Mouse (Mus musculus) skeletal muscle tissue, adult 2 months (tissue): ENCODE results near the gene Cnn3.

ENCODE experiments used
- DNase-seq: peaks from one replicate; pipeline ENCODE4 v3.0.0-alpha.2; 2012; ENCODE audit warnings: low read depth, low spot score

Cnn3 gene

GRCm38 (mm10) chr3:121490941-121491340, 64.6 kb downstream of the Cnn3 start:
- DNase-seq = no peak

DNA sequence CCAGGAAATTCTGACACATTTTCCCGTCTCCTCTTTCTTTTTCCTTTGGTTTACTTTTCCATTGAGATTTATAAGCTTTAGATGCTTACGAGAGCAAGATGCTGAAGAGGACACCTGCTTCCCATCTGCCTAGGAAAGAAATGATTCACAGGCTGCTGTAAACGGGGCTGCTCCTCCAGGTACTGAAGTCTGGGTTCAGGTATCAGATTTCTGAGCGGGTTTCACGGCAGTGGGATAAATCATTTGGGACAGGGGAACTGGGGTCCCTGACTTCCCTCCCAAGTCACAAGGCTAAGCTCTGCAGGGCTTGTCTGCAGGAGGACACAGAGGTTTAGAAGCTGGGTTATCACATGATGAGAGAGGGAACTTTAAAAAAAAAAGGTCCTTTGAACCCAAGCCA, 65.7 kb downstream of the Cnn3 start:
- no peak for DNase-seq

- DNase-seq = no peak
These were observed 67.7 kb downstream of the Cnn3 start for GRCm38 (mm10) chr3:121493997-121494421.

DNA sequence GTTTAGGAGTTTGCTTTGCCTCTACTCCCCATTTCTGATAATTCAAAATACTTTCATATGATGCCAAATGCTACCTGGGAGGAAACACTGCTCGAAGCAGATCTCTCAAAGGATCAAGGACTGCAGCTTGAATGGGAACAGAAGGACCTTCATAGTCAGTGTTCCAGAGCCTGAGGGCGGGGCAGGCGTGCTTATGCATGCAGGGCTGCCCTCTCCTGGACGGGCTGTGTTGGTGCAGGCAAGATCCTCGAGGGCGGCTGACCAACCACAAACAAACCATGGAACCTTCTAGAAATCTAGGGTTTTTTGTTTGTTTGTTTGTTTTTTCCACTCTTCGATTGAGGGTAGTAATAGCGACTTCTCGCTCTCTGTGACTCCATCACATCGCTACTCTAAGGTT, 73.9 kb downstream of the Cnn3 start:
- peak; percentile 62 for DNase-seq

DNA sequence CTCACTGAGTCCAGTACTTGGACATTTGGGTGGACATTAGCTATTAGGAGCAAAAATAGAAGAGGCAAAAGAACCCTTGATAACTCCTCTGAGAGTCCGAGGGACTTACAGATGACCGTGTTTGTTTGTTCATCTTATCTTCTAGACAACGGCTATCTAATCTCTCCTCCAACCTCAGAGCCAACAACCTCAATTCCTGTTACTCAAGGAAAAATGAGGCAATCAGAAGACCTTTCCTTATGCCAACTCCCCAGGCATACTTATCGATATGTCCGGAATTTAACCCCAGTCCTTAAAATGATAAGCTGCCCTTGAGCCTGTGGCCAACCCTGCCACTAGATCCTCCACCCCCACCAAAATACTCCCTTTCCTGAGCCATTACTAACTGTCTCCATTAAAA, 74.4 kb downstream of the Cnn3 start:
- no peak for DNase-seq

DNA sequence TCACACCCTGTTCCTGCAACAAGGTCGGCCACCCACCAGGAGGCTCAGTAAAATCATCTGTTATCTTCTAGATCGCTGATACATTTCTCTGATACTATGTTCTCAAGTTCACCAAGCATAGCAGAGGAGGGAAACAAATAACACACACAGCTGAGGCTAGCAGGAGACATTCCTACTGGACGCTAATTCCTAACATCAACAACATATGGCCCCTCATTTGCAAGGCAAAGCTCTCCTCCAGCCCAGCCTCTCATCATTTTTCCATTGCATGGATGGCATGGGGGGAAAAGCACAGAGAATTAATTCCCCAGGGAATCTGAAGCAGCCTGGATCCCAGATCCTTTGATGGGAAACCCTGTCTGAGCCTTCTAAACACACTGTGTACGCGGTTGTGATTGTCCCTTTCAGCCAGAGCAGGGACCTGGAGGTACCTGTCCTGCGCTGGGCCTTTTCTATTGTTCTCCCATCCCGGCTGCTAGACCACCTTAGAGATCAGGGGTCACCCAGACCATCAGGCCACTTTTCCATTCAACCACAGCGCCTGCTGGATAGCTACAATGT, 78.7 kb downstream of the Cnn3 start:
- no peak for DNase-seq

DNA sequence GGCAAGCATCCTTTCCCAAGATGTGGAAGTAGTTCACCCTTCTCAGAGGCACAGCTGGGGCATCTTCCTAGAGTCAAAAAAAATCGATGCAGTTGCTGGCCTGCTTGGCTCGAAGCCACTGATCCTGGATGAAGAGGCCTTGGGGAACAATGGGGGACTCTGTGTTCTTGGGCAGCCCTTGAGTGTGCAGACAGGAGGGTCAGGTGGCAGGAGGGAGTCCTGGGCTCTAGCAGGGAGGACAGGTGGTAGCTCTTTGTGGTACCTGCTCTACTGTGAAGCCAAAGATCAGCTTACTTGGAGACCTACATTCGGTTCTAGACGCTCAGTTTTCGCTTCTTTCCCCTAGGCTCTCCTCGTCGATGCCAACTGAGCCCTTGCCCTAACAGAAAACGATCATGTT, 79.9 kb downstream of the Cnn3 start:
- DNase-seq = no peak

- no peak for DNase-seq
These were observed 80.5 kb downstream of the Cnn3 start for GRCm38 (mm10) chr3:121506756-121507155.

- no peak for DNase-seq
These were observed 81.4 kb downstream of the Cnn3 start for GRCm38 (mm10) chr3:121507678-121508077.
